ENCODE assay signal across 25 mouse cellular contexts in genomic region chrX:102311119-102311518, GRCm38 (mm10). TPM values are rescaled to one million over a fixed set of nuclear protein-coding genes. Genes with fewer than 3 reads are reported as not detected.
A peak's percentile ranks its signal among the peaks of the same experiment; 100 is the strongest.
DNase-seq lines count a peak whose midpoint lies in the region; ATAC-seq and TF ChIP-seq lines count a peak whose summit lies in the region.
"Had no signal": no experiment of that assay in that cellular context is flagged by ENCODE, and none has a peak within 500 bp of the region (broad histone marks: within the 10 kb centered on the region; RNA-seq: fewer than 3 reads in every experiment).

No protein-coding gene starts in this region.

- ATAC-seq in liver, embryonic 12.5 days: peak; percentile 55; the same call in 1 of the 2 replicates
- peak; percentile 39; the same call in 1 of the 2 replicates for ATAC-seq in liver, embryonic 14.5 days (ENCODE audit: insufficient read depth)
- peak; percentile 78 for ATAC-seq in liver, embryonic 16.5 days (ENCODE audit: low read depth)
- ATAC-seq: activated CD4-positive, CD25-positive, alpha-beta regulatory T cell, adult 4 months; CD4-positive, CD25-positive, alpha-beta regulatory T cell, adult 4 months; forebrain, embryonic 13.5 days; forebrain, embryonic 15.5 days; Patski had no signal

- no peak for DNase-seq in liver
- no peak for DNase-seq in liver, embryonic 14.5 days (ENCODE audit: low read depth in 3 of 3, low spot score in 3 of 3)
- peak; percentile 66 for DNase-seq in yolk sac, embryonic 10.5 days (ENCODE audit: low spot score)
- no peak for DNase-seq in adrenal gland, adult (ENCODE audit: inconsistent age in 2 of 2, low spot score in 1 of 2)
- no peak for DNase-seq in heart, adult 9 months (ENCODE audit: low spot score in 2 of 2)
- DNase-seq: adrenal gland, adult 2 months; adrenal gland, postnatal 10 days; adrenal gland, postnatal 25 days; B cell, adult 2 months; cerebellum, adult 11 months; cerebellum, adult 18-20 months; cerebellum, adult 9-10 months; cerebellum, postnatal 10 days; cerebellum, postnatal 25 days had no signal

- TF ChIP-seq CTCF in liver, embryonic 14.5 days (IDR thresholded peaks at IDR 0.05; ENCODE audit: low read depth): no peak

- no peaks in the 10 kb centered on the region for H3K36me3 ChIP-seq in liver, embryonic 12.5 days
- no peaks in the 10 kb centered on the region for H3K36me3 ChIP-seq in liver, embryonic 14.5 days (replicated peaks; ENCODE audit: control insufficient read depth, insufficient read depth, low read depth)
- H3K36me3 ChIP-seq in liver, embryonic 16.5 days (ENCODE audit: control insufficient read depth, insufficient read depth): no peaks in the 10 kb centered on the region
- H3K36me3 ChIP-seq: embryonic facial prominence, embryonic 10.5 days; embryonic facial prominence, embryonic 12.5 days; forebrain, embryonic 15.5 days had no signal

- H3K4me3 ChIP-seq in liver, embryonic 12.5 days: no peak overlapping the region
- no peak overlapping the region for H3K4me3 ChIP-seq in liver, embryonic 14.5 days (ENCODE audit: insufficient read depth in 1 of 2, low read depth in 2 of 2, low read length in 2 of 2)
- H3K4me3 ChIP-seq in liver, embryonic 16.5 days (ENCODE audit: low read depth, low read length): no peak overlapping the region
- H3K4me3 ChIP-seq: embryonic facial prominence, embryonic 10.5 days; embryonic facial prominence, embryonic 12.5 days; forebrain, embryonic 13.5 days; forebrain, embryonic 15.5 days had no signal

- no peak for TF ChIP-seq EP300 in liver, embryonic 14.5 days (IDR thresholded peaks at IDR 0.05; ENCODE audit: low read depth)

- 63% methylated on average over 3 of the region's 3 CpGs for WGBS in liver, embryonic 12.5 days (ENCODE audit: insufficient replicate concordance)
- WGBS in liver, embryonic 14.5 days (ENCODE audit: insufficient replicate concordance): 68% methylated on average over 3 of the region's 3 CpGs
- WGBS in liver, embryonic 16.5 days (ENCODE audit: insufficient replicate concordance): 59% methylated on average over 3 of the region's 3 CpGs

- no peak overlapping the region for H3K4me2 ChIP-seq in liver, embryonic 12.5 days
- H3K4me2 ChIP-seq in liver, embryonic 14.5 days (ENCODE audit: low read depth): no peak overlapping the region
- no peak overlapping the region for H3K4me2 ChIP-seq in liver, embryonic 16.5 days (ENCODE audit: low read depth, low read length)
- H3K4me2 ChIP-seq: embryonic facial prominence, embryonic 12.5 days; forebrain, embryonic 13.5 days; forebrain, embryonic 15.5 days had no signal

- no peaks in the 10 kb centered on the region for H3K4me1 ChIP-seq in liver, embryonic 12.5 days
- peaks cover 0 to 3% of the 10 kb centered on the region in 2 experiments; a peak in 2 of 4 replicates for H3K4me1 ChIP-seq in liver, embryonic 14.5 days (replicated peaks; ENCODE audit: control insufficient read depth in 2 of 2, insufficient read depth in 2 of 2, low read length in 1 of 2)
- no peaks in the 10 kb centered on the region for H3K4me1 ChIP-seq in liver, embryonic 16.5 days (ENCODE audit: control insufficient read depth, low read depth, low read length)
- H3K4me1 ChIP-seq: embryonic facial prominence, embryonic 12.5 days; forebrain, embryonic 13.5 days; forebrain, embryonic 15.5 days had no signal

- H3K27me3 ChIP-seq in liver, embryonic 12.5 days (replicated peaks): peaks cover 43% of the 10 kb centered on the region
- H3K27me3 ChIP-seq in liver, embryonic 14.5 days (ENCODE audit: control insufficient read depth, insufficient read depth, low read length): no peaks in the 10 kb centered on the region; the same call in 1 of the 2 replicates
- H3K27me3 ChIP-seq in liver, embryonic 16.5 days (ENCODE audit: control insufficient read depth, insufficient read depth, low read depth, low read length): no peaks in the 10 kb centered on the region; the same call in 1 of the 2 replicates
- H3K27me3 ChIP-seq: CH12.LX; forebrain, embryonic 15.5 days had no signal

- no peak overlapping the region for H3K27ac ChIP-seq in liver, embryonic 12.5 days
- no peak overlapping the region for H3K27ac ChIP-seq in liver, embryonic 14.5 days
- 0 out of 2 replicates have a peak overlapping the region, but pooled peaks have one; percentile 19 for H3K27ac ChIP-seq in liver, embryonic 16.5 days (ENCODE audit: low read length)
- H3K27ac ChIP-seq: embryonic facial prominence, embryonic 10.5 days; embryonic facial prominence, embryonic 12.5 days; forebrain, embryonic 13.5 days; forebrain, embryonic 15.5 days had no signal

- H3K9ac ChIP-seq in liver, embryonic 12.5 days: no peak overlapping the region
- H3K9ac ChIP-seq in liver, embryonic 14.5 days (replicated peaks): no peak overlapping the region
- H3K9ac ChIP-seq in liver, embryonic 16.5 days (ENCODE audit: low read depth, low read length): no peak overlapping the region
- H3K9ac ChIP-seq: embryonic facial prominence, embryonic 12.5 days; forebrain, embryonic 13.5 days; forebrain, embryonic 15.5 days had no signal

- H3K9me3 ChIP-seq in liver, embryonic 12.5 days (replicated peaks): no peaks in the 10 kb centered on the region
- H3K9me3 ChIP-seq in liver, embryonic 14.5 days (ENCODE audit: control insufficient read depth, low read length): no peaks in the 10 kb centered on the region
- H3K9me3 ChIP-seq in liver, embryonic 16.5 days (replicated peaks; ENCODE audit: control insufficient read depth, low read length): no peaks in the 10 kb centered on the region
- H3K9me3 ChIP-seq: embryonic facial prominence, embryonic 10.5 days; embryonic facial prominence, embryonic 12.5 days; forebrain, embryonic 13.5 days; forebrain, embryonic 15.5 days; G1E had no signal

RNA-seq across cellular contexts. Expression of gene Cited1, which starts 59.1 kb away (rescaled TPM):
- 76.3 and 81.3 TPM in 2 replicates for polyA plus RNA-seq in liver, embryonic 12.5 days (2016; fragmentation: Nextera tagmentation; extraction: Ambion mirVana)
- polyA plus RNA-seq in liver, embryonic 14.5 days (2012; rRNA removed): 45.2 and 69.2 TPM in 2 replicates
- polyA plus RNA-seq in liver, embryonic 14.5 days (2014; fragmentation: Nextera tagmentation; extraction: Ambion mirVana): 61.0 and 69.3 TPM in 2 replicates
- 39.9 and 40.3 TPM in 2 replicates for polyA plus RNA-seq in liver, embryonic 16.5 days (2015; fragmentation: Nextera tagmentation; extraction: Ambion mirVana)
- polyA plus RNA-seq: CD4-positive, CD25-positive, alpha-beta regulatory T cell, adult 4 months had no signal
